Mouse (Mus musculus) liver, embryonic 15.5 days (tissue): ENCODE results near the gene Plch2. TPM values are rescaled to one million over a fixed set of nuclear protein-coding genes. Genes with fewer than 3 reads are reported as not detected.
A peak's percentile ranks its signal among the peaks of the same experiment; 100 is the strongest.

ENCODE experiments used
- ATAC-seq: fragments of 200-750 bp; cut with Nextera tagmentation; 2 replicates; pipeline ENCODE4 v1.8.0; 2017; ENCODE audit warnings: moderate number of reproducible peaks, mild to moderate bottlenecking, moderate library complexity; ENCODE audit not compliant: insufficient read depth
- H3K27ac ChIP-seq: fragments of 300-500 bp; sonication (generic); replicated peaks from 2 replicates; pipeline ENCODE4 v1.5.1; 2015; ENCODE audit warnings: mild to moderate bottlenecking, inconsistent platforms
- H3K27me3 ChIP-seq: fragments of 300-500 bp; sonication (generic); 2 replicates; pipeline ENCODE4 v1.6.1; 2015; ENCODE audit warnings: mild to moderate bottlenecking, inconsistent platforms
- H3K36me3 ChIP-seq: fragments of 300-500 bp; sonication (generic); replicated peaks from 2 replicates; pipeline ENCODE4 v1.6.1; 2015; ENCODE audit warnings: moderate library complexity, mild to moderate bottlenecking, inconsistent platforms
- H3K4me1 ChIP-seq: fragments of 300-500 bp; sonication (generic); replicated peaks from 2 replicates; pipeline ENCODE4 v1.6.1; 2015; ENCODE audit warnings: inconsistent platforms
- H3K4me2 ChIP-seq: fragments of 300-500 bp; sonication (generic); 2 replicates; pipeline ENCODE4 v1.6.1; 2015; ENCODE audit warnings: moderate library complexity, mild to moderate bottlenecking, inconsistent platforms
- H3K4me3 ChIP-seq: fragments of 300-500 bp; sonication (generic); replicated peaks from 2 replicates; pipeline ENCODE4 v1.5.1; 2015; ENCODE audit warnings: mild to moderate bottlenecking, inconsistent platforms
- H3K9ac ChIP-seq: fragments of 300-500 bp; sonication (generic); 2 replicates; pipeline ENCODE4 v1.6.1; 2015; ENCODE audit warnings: moderate library complexity, mild to moderate bottlenecking, inconsistent platforms
- H3K9me3 ChIP-seq: fragments of 300-500 bp; sonication (generic); replicated peaks from 2 replicates; pipeline ENCODE4 v1.6.1; 2016; ENCODE audit warnings: inconsistent platforms
- WGBS: fragments of 180-500 bp; shearing (Covaris S2); methylation state at CpG from one replicate; pipeline ENCODE4 v1.1.7; 2015; ENCODE audit warnings: mixed read lengths; ENCODE audit not compliant: insufficient replicate concordance; 5-methylcytosine and 5-hydroxymethylcytosine counted together
- polyA plus RNA-seq: library from polyadenylated mRNA; unstranded; fragments of >200 nt; fragmentation: Nextera tagmentation; extraction: Ambion mirVana; gene quantifications from 2 replicates; pipeline ENCODE4 v1.2.1, GENCODE M21; 2015

Plch2 gene
- polyA plus RNA-seq, 1 experiment from 2014 or later, result not detected

DNA sequence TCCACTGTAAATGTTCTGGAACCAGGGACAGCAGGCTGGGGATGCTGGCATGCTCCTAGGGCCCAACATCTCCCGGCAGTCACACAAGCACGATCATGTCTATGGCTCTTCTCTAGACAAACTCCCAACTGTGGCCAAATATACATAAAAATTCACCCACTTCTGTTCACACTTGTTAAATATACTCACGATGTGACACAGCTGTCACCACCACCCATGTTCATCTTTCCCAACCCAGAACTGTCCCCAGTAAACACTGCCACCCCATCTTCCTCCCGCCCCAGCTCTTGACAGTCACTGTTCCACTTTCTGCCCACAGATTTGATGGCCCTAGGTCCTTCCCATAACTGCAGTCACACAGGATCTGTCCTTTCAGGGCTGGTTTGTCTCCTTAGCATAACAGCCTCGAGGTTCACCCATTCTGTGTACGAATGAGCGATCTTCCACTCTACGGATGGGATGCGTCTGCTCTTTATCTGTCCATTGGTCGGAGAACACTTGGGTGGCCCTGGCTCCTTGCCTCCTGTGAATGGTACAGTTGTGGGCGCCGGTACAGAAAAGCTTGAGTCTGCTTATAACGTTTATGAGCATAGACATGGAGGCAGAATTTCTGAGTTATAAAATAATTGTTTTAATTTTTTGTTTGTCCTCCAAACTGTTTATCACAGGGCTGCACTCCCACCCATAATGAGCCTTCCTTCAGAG lies 99.1 kb downstream of the Plch2 start:
- Histone ChIP-seq H3K4me1 (peaks cover 24% of the 10 kb centered on the region), H3K9ac (no peak overlapping the region), H3K36me3 (no peaks in the 10 kb centered on the region), H3K27ac (no peak overlapping the region), H3K9me3 (no peaks in the 10 kb centered on the region), H3K27me3 (peaks cover 100% of the 10 kb centered on the region), H3K4me3 (no peak overlapping the region), H3K4me2 (no peak overlapping the region)
- WGBS, result 43% methylated on average over 13 of the region's 13 CpGs
- no peak for ATAC-seq

DNA sequence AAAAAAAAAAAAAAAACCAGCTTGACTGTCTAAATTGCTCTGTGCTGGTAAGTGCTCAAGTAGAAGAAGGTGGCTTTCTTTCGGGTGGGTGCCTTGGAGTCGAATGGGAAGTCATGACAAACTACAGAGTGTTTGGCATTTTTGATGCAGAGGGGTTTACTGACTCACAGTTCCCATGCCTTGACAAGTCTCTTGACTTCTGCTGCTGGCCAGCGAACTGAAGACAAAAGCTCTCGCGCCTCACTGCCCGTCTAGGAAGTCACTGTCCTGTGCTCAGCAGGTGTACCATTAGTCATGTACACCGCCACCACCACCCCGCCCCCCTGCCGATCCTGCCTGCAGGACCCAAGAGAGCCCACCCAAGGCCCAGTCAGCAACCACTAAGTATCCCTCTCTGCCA lies 100.0 kb downstream of the Plch2 start:
- WGBS, result 28% methylated on average over 9 of the region's 9 CpGs
- no peak overlapping the region for H3K4me2 ChIP-seq
- no peak for ATAC-seq
- peaks cover 100% of the 10 kb centered on the region for H3K27me3 ChIP-seq
- H3K4me3 ChIP-seq, result no peak overlapping the region
- no peaks in the 10 kb centered on the region for H3K36me3 ChIP-seq
- no peak overlapping the region for H3K9ac ChIP-seq
- peaks cover 19% of the 10 kb centered on the region for H3K4me1 ChIP-seq
- no peaks in the 10 kb centered on the region for H3K9me3 ChIP-seq
- no peak overlapping the region for H3K27ac ChIP-seq

DNA sequence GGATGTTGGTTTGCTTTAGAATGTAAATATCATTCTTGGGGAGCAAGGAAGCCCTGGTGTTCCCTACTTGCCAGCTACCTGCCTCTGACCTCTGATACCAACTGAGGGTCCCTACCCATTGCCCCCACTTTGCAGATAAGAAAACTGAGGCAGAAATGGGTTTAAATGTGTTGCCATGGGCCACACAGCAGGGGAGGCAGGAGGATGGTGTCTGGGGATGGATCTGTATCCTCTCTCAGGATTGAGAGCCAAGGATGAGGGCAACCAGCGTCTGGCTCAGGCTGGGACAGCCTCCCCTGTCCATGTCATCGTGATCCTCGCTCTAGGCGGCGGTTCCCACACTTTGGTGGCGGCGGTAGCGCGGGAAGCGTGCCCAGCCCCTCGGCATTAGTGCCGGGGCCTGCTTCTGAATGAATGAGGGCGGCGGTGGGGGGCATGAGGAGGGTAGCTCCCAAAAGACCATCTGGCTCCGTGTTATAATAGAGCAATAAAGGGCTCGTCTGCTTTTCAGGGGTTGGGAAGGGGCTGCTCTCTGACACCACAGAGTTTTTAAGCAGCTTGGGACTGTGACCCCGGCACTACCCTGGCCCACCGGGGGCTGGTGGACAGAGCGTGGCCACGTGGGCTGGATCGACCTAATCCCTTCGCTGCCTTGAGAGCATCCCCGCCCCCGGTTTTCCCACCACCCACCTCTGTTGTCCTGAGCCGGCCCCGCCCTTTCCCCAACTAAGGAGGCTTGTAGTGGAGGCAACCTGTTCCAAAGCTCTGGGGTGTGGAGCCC lies 103.9 kb downstream of the Plch2 start:
- Histone ChIP-seq H3K36me3 (no peaks in the 10 kb centered on the region), H3K4me3 (no peak overlapping the region), H3K27ac (no peak overlapping the region), H3K9ac (no peak overlapping the region), H3K9me3 (no peaks in the 10 kb centered on the region), H3K4me1 (no peaks in the 10 kb centered on the region), H3K27me3 (peaks cover 98% of the 10 kb centered on the region), H3K4me2 (no peak overlapping the region)
- ATAC-seq, result no peak
- 3% methylated on average over 26 of the region's 26 CpGs for WGBS

DNA sequence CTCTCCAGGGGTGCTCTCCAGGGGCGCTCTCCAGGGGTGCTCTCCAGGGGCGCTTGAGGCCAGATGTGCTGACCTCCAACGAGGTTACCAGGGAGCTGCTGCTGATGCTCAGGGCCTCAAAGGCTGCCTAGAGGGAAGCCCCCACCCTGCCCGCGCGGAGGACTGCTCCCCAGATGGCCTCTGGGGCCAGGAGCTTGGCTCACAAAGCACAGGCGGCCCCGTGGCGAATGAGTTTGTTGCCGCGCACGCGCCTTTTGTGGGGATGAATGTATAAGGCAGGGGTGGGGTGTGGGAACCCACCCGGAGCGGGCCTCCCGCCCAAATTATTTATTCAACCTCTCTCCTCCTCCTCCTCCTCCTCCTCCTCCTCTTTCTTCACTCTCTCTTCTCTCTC lies 107.0 kb downstream of the Plch2 start:
- H3K27ac ChIP-seq, result no peak overlapping the region
- H3K9me3 ChIP-seq, result no peaks in the 10 kb centered on the region
- ATAC-seq, result no peak
- no peaks in the 10 kb centered on the region for H3K36me3 ChIP-seq
- H3K27me3 ChIP-seq, result peaks cover 91% of the 10 kb centered on the region
- peaks cover 6% of the 10 kb centered on the region; the same call in 1 of the 2 replicates for H3K4me1 ChIP-seq
- H3K9ac ChIP-seq, result no peak overlapping the region
- no peak overlapping the region for H3K4me3 ChIP-seq
- WGBS, result 22% methylated on average over 16 of the region's 16 CpGs
- no peak overlapping the region for H3K4me2 ChIP-seq

DNA sequence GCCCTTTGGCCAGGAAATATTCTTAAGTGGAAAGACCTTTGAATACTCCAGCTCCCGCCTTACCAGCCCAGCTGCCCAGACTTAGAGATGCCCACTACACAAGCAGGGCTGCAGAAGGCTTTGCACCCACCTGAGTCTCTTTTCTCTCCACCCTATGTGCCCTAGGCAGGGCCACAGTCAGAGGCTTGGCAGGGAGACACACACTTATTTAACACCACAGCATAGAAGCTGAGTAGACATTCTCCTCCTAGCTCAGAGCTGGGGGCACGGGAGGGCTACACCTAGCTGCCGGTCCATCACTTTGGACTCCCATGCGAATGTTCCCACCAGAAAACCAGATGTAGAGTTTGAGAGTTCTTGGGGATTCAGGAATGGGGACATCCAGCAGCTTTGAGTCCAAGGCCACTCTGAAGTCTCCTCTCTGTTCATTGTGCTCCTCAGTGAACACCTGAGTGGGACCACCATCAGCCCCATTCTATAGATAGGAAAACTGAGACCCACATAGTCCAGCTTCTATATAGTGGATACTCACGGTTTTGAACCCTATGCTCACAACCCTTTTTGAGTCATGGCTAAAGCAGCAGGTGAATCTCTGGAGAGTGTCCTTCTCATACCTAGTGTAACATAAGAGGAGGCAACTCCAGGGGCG lies 107.5 kb downstream of the Plch2 start:
- Histone ChIP-seq H3K4me1 (peaks cover 7% of the 10 kb centered on the region), H3K36me3 (no peaks in the 10 kb centered on the region), H3K27me3 (peaks cover 86% of the 10 kb centered on the region), H3K9ac (no peak overlapping the region), H3K27ac (no peak overlapping the region), H3K4me2 (no peak overlapping the region), H3K9me3 (no peaks in the 10 kb centered on the region), H3K4me3 (no peak overlapping the region)
- ATAC-seq, result no peak
- 54% methylated on average over 6 of the region's 6 CpGs for WGBS

DNA sequence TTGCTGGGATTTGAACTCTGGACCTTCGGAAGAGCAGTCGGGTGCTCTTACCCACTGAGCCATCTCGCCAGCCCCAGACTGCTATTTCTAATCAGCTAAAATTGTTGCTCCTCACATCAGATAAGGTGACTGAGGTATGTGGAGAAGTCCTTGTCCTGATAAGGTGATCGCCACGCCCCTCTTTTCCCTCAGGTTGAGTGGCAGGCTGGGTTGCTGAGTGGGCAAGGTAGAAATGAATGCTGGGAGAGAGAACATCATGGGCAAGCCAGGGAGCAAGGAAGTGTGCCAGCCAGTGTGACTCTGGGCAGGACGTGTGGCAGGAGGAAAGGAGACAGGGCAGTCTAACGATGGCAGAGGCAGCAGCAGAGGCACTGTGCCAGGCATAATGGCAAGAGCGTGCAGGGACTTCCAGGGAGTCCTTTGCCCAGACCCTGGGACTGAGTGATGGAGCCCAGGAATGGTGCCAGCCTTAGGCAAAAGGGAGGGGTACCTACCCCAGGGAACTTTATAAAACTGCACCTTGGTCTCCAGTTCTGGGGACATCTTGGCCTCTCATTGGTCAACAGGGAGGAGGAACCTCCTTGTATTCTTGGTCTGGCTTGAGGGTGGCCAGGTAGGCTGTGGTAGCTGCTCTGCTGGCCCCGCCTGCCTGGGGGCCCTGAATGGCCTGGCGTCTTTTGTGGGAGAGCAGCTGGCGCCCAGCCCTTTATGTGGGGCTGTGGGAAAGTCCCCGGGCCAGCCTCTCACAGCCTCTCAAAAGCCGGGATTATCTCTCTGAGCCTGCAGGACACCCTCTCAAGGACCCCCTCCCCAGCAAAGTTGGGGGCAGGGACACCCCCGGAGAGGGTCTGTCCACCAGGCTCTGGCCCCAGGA lies 108.3 kb downstream of the Plch2 start:
- H3K4me3 ChIP-seq, result no peak overlapping the region

DNA sequence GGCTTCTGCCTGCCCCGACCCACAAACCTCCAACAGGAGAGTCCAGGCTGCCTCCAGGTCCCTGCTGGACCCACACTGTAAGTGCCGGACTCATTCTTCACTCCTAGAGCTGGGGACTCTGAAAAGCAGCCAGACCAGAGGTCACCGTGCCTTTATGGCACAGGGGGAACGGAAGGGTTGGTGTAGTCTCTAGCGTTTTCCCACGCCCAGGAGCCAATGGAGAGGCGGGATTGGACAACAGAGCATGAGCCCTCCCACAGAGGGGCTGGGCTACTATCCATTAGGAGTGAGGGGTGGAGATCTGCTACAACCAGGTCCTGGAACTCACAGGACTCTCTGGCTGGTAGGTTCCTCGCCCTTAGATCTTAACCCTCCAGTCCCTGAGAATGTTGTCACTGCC lies 110.3 kb downstream of the Plch2 start:
- 5% methylated on average over 8 of the region's 8 CpGs for WGBS
- peaks cover 64% of the 10 kb centered on the region for H3K27me3 ChIP-seq
- H3K4me2 ChIP-seq, result peak overlapping the region; percentile 43
- H3K9me3 ChIP-seq, result 0 out of 2 replicates have a peak, but pooled peaks cover 4% of the 10 kb centered on the region
- peaks cover 17% of the 10 kb centered on the region for H3K4me1 ChIP-seq
- peak; percentile 39 for ATAC-seq
- no peak overlapping the region for H3K27ac ChIP-seq
- no peaks in the 10 kb centered on the region for H3K36me3 ChIP-seq
- 0 out of 2 replicates have a peak overlapping the region, but pooled peaks have one; percentile 3 for H3K9ac ChIP-seq
- no peak overlapping the region for H3K4me3 ChIP-seq

More for the DNA sequence above, 108.3 kb downstream of the Plch2 start:
- Histone ChIP-seq H3K4me2 (no peak overlapping the region), H3K27me3 (peaks cover 82% of the 10 kb centered on the region), H3K4me1 (peaks cover 15% of the 10 kb centered on the region), H3K9ac (no peak overlapping the region), H3K9me3 (no peaks in the 10 kb centered on the region), H3K36me3 (no peaks in the 10 kb centered on the region), H3K27ac (no peak overlapping the region)
- 39% methylated on average over 14 of the region's 14 CpGs for WGBS
- ATAC-seq, result no peak

DNA sequence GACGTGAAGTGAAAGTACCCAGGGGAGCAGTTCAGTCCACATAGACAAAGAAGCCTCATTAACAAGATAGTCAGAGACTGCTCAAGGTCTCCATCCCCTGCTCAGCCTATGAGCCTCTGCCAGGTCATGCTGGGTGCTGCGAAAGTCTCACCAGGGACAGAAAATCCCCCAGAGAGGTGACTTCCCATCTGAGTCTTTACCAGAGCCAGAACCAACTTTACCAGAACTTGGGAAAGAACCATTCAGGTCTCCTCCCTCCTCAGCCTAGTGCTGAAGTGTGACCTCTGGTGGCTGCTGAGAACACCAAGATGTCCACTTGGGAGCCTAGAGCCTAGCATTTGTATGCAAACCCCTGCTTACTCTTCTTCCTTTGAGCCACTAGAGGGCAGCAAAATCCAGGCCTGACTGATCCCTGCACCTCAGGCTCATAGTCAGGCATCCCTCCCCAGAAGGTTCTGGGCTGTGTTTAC lies 112.4 kb downstream of the Plch2 start:
- 15% methylated on average over 2 of the region's 2 CpGs for WGBS
- Histone ChIP-seq H3K36me3 (no peaks in the 10 kb centered on the region), H3K4me2 (peak overlapping the region; percentile 30), H3K4me3 (no peak overlapping the region), H3K27ac (peak overlapping the region; percentile 72), H3K9ac (peak overlapping the region; percentile 35), H3K4me1 (peaks cover 17% of the 10 kb centered on the region), H3K9me3 (0 out of 2 replicates have a peak, but pooled peaks cover 4% of the 10 kb centered on the region), H3K27me3 (peaks cover 52% of the 10 kb centered on the region)
- ATAC-seq, result peak; percentile 85

DNA sequence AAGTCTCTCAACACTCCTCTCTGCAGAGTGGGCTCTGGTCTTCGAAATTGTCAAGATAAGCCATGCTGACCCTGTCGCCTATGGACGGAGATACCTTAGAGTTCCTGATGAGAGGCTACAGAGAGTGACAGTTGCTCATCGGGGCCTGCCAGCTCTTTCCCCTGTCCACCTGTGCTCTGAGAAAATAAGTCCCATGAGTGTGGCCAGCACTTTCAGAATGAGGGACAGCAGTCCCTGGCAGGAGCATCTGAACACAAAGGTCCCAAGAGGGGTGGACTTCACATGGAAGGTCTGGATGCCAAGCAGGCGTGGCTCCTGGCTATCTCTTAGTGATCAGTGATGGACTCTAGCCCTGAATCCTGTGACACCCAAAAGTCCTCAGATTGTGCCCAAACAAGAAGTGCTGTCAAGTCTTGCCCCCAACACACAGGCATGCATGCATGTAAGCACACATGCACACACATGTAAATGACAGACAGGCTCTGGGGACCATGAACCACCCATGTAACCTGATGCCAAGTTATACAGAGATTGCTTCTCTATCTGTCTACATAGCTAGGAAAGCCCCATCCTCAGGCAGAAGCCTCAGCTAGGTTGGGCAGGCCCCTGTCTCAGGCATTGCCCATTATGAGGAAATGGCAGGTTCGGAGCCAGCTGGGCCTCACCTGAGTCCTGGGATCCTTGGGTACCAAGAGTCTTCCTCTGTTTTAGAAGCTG lies 113.1 kb downstream of the Plch2 start:
- Histone ChIP-seq H3K27ac (peak overlapping the region; percentile 72), H3K27me3 (peaks cover 45% of the 10 kb centered on the region)

More for the DNA sequence above, 113.1 kb downstream of the Plch2 start:
- H3K4me2 ChIP-seq, result peak overlapping the region; percentile 30; the same call in 1 of the 2 replicates
- no peaks in the 10 kb centered on the region for H3K36me3 ChIP-seq
- WGBS, result 73% methylated on average over 6 of the region's 6 CpGs
- ATAC-seq, result no peak
- H3K4me3 ChIP-seq, result no peak overlapping the region
- 0 out of 2 replicates have a peak, but pooled peaks cover 4% of the 10 kb centered on the region for H3K9me3 ChIP-seq
- peak overlapping the region; percentile 35; the same call in 1 of the 2 replicates for H3K9ac ChIP-seq
- peaks cover 17% of the 10 kb centered on the region for H3K4me1 ChIP-seq
